Mouse (Mus musculus) liver, postnatal 0 days (tissue): Measurements from ENCODE around the gene Foxn3. TPM values are rescaled to one million over a fixed set of nuclear protein-coding genes. Genes with fewer than 3 reads are reported as not detected.
A peak's percentile ranks its signal among the peaks of the same experiment; 100 is the strongest.

Source experiments
- ATAC-seq: fragments of 200-750 bp; cut with Nextera tagmentation; 2 replicates; pipeline ENCODE4 v1.8.0; 2017; ENCODE audit warnings: mild to moderate bottlenecking, moderate library complexity
- DNase-seq: peaks from one replicate; pipeline ENCODE4 v3.0.0-alpha.2; 2016
- H3K27ac ChIP-seq: fragments of 300-500 bp; sonication (generic); 2 replicates; pipeline ENCODE4 v1.5.1; 2014; ENCODE audit warnings: antibody characterized with exemption, moderate library complexity, mild to moderate bottlenecking, low read depth
- H3K27me3 ChIP-seq: fragments of 300-500 bp; sonication (generic); 2 replicates; pipeline ENCODE4 v1.6.1; 2014; ENCODE audit warnings: low read length, control low read depth, mixed read lengths; ENCODE audit not compliant: insufficient read depth
- H3K36me3 ChIP-seq: fragments of 300-500 bp; sonication (generic); replicated peaks from 2 replicates; pipeline ENCODE4 v1.6.1; 2014; ENCODE audit warnings: mild to moderate bottlenecking, control low read depth, low read length, moderate library complexity, mixed read lengths; ENCODE audit not compliant: insufficient read depth
- H3K4me1 ChIP-seq: fragments of 300-500 bp; sonication (generic); 2 replicates; pipeline ENCODE4 v1.6.1; 2014; ENCODE audit warnings: antibody characterized with exemption, mild to moderate bottlenecking, control low read depth; ENCODE audit not compliant: insufficient read depth
- H3K4me2 ChIP-seq: fragments of 300-500 bp; sonication (generic); 2 replicates; pipeline ENCODE4 v1.6.1; 2014; ENCODE audit warnings: low read depth, mild to moderate bottlenecking, low read length, moderate library complexity, mixed read lengths
- H3K4me3 ChIP-seq: fragments of 300-500 bp; sonication (generic); 2 replicates; pipeline ENCODE4 v1.5.1; 2014; ENCODE audit warnings: low read depth, low read length
- H3K9ac ChIP-seq: fragments of 300-500 bp; sonication (generic); replicated peaks from 2 replicates; pipeline ENCODE4 v1.6.1; 2014; ENCODE audit warnings: mild to moderate bottlenecking, moderate library complexity
- H3K9me3 ChIP-seq: fragments of 300-500 bp; sonication (generic); 2 replicates; pipeline ENCODE4 v1.6.1; 2016; ENCODE audit warnings: mild to moderate bottlenecking, control low read depth, low read length, mixed read lengths
- CTCF ChIP-seq: sonication (generic); IDR thresholded peaks from 2 replicates; pipeline ENCODE4 v1.5.1; 2016; ENCODE audit warnings: antibody characterized with exemption, low read depth
- EP300 ChIP-seq: IDR thresholded peaks from 2 replicates; pipeline ENCODE4 v1.6.1; 2016; ENCODE audit warnings: antibody characterized with exemption, low read depth, mild to moderate bottlenecking
- WGBS: fragments of 180-500 bp; shearing (Covaris S2); extraction: QIAGEN DNeasy Blood & Tissue Kit; methylation state at CpG from one replicate; pipeline ENCODE4 v1.1.7; 2014; ENCODE audit not compliant: insufficient replicate concordance; 5-methylcytosine and 5-hydroxymethylcytosine counted together
- polyA plus RNA-seq: library from polyadenylated mRNA; unstranded; fragments of >200 nt; fragmentation: Nextera tagmentation; extraction: Ambion mirVana; gene quantifications from 2 replicates; pipeline ENCODE4 v1.2.1, GENCODE M21; 2015

Gene Foxn3
- polyA plus RNA-seq, 1 experiment from 2014 or later = 31.2 TPM

GRCm38 (mm10) chr12:99559483-99559882 lies 3.9 kb downstream of the Foxn3 start:
- Histone ChIP-seq H3K4me3 (no peak overlapping the region), H3K4me2 (peak overlapping the region; percentile 2; the same call in 1 of the 2 replicates), H3K27ac (peak overlapping the region; percentile 5; the same call in 1 of the 2 replicates), H3K27me3 (no peaks in the 10 kb centered on the region), H3K4me1 (peaks cover 25% of the 10 kb centered on the region), H3K36me3 (no peaks in the 10 kb centered on the region), H3K9me3 (no peaks in the 10 kb centered on the region), H3K9ac (no peak overlapping the region)
- no peak for DNase-seq
- WGBS = 24% methylated on average over 11 of the region's 11 CpGs
- TF ChIP-seq CTCF (no peak), EP300 (peak; percentile 78)
- no peak for ATAC-seq

GRCm38 (mm10) chr12:99558476-99558875 lies 4.9 kb downstream of the Foxn3 start:
- H3K4me2 ChIP-seq = no peak overlapping the region
- H3K27me3 ChIP-seq = no peaks in the 10 kb centered on the region
- H3K36me3 ChIP-seq = no peaks in the 10 kb centered on the region
- no peak for TF ChIP-seq CTCF
- no peak for TF ChIP-seq EP300
- H3K4me1 ChIP-seq = peaks cover 22% of the 10 kb centered on the region
- DNase-seq = no peak
- no peaks in the 10 kb centered on the region for H3K9me3 ChIP-seq
- no peak overlapping the region for H3K9ac ChIP-seq
- no peak overlapping the region for H3K4me3 ChIP-seq
- no peak overlapping the region for H3K27ac ChIP-seq
- no peak for ATAC-seq
- WGBS = 58% methylated on average over 4 of the region's 4 CpGs

- Histone ChIP-seq H3K9ac (no peak overlapping the region), H3K36me3 (no peaks in the 10 kb centered on the region), H3K27me3 (no peaks in the 10 kb centered on the region), H3K9me3 (no peaks in the 10 kb centered on the region), H3K4me3 (no peak overlapping the region), H3K27ac (no peak overlapping the region), H3K4me1 (peaks cover 22% of the 10 kb centered on the region), H3K4me2 (no peak overlapping the region)
- no peak for TF ChIP-seq CTCF
- no peak for TF ChIP-seq EP300
- DNase-seq = no peak
- WGBS = 58% methylated on average over 8 of the region's 8 CpGs
- no peak for ATAC-seq
Measured at GRCm38 (mm10) chr12:99557498-99557897, 5.9 kb downstream of the Foxn3 start.

- H3K9ac ChIP-seq = no peak overlapping the region
- DNase-seq (peak; percentile 42), ATAC-seq (no peak)
- no peak for TF ChIP-seq EP300
- peak; percentile 57 for TF ChIP-seq CTCF
- H3K27me3 ChIP-seq = no peaks in the 10 kb centered on the region
- no peak overlapping the region for H3K4me3 ChIP-seq
- H3K4me1 ChIP-seq = peaks cover 1% of the 10 kb centered on the region
- H3K4me2 ChIP-seq = no peak overlapping the region
- no peaks in the 10 kb centered on the region for H3K36me3 ChIP-seq
- no peaks in the 10 kb centered on the region for H3K9me3 ChIP-seq
- H3K27ac ChIP-seq = no peak overlapping the region
- 54% methylated on average over 8 of the region's 8 CpGs for WGBS
Measured at GRCm38 (mm10) chr12:99550629-99551028, 12.8 kb downstream of the Foxn3 start.

DNA sequence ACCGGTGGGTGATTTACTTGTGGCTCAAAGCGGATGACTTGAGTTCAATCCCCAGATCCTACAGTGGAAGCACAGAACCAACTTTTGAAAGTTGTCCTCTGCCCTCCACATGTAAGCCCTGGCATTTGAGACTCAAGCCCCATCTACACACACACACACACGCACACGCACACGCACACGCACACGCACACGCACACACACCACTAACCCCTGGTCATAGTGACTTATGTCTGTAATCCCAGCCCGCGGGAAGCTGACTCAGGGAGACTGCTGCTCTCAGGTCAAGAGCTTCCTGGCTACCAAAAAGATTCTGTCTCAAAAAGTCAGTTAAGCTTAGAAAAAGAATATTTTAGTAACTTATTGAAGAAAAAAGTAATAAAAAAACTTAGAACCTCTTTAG lies 13.6 kb downstream of the Foxn3 start:
- no peak for TF ChIP-seq CTCF
- no peak for TF ChIP-seq EP300
- no peak overlapping the region for H3K9ac ChIP-seq
- WGBS = 86% methylated on average over 10 of the region's 10 CpGs
- no peak for DNase-seq
- H3K4me3 ChIP-seq = no peak overlapping the region
- H3K4me2 ChIP-seq = no peak overlapping the region
- no peaks in the 10 kb centered on the region for H3K36me3 ChIP-seq
- H3K9me3 ChIP-seq = no peaks in the 10 kb centered on the region
- no peak for ATAC-seq
- no peak overlapping the region for H3K27ac ChIP-seq
- peaks cover 7% of the 10 kb centered on the region for H3K4me1 ChIP-seq
- no peaks in the 10 kb centered on the region for H3K27me3 ChIP-seq

GRCm38 (mm10) chr12:99548419-99548818 lies 15.0 kb downstream of the Foxn3 start:
- ATAC-seq = no peak
- no peak for DNase-seq
- Histone ChIP-seq H3K4me3 (no peak overlapping the region), H3K36me3 (no peaks in the 10 kb centered on the region), H3K27ac (no peak overlapping the region), H3K4me1 (peaks cover 15% of the 10 kb centered on the region), H3K9me3 (no peaks in the 10 kb centered on the region), H3K4me2 (no peak overlapping the region), H3K9ac (no peak overlapping the region), H3K27me3 (no peaks in the 10 kb centered on the region)
- TF ChIP-seq EP300 (no peak), CTCF (no peak)
- 57% methylated on average over 7 of the region's 7 CpGs for WGBS

- DNase-seq (no peak), ATAC-seq (no peak)
- Histone ChIP-seq H3K36me3 (no peaks in the 10 kb centered on the region), H3K9me3 (no peaks in the 10 kb centered on the region), H3K4me3 (no peak overlapping the region), H3K4me1 (peaks cover 17% of the 10 kb centered on the region), H3K27me3 (no peaks in the 10 kb centered on the region), H3K4me2 (no peak overlapping the region), H3K9ac (no peak overlapping the region), H3K27ac (no peak overlapping the region)
- no peak for TF ChIP-seq CTCF
- 78% methylated on average over 6 of the region's 6 CpGs for WGBS
Measured at GRCm38 (mm10) chr12:99547295-99547694, 16.1 kb downstream of the Foxn3 start.
